Mouse (Mus musculus): ENCODE data around the gene Kpna4.

GRCm38 (mm10) chr3:69130973-69131372 is 4.1 kb upstream of the Kpna4 start:
- TF ChIP-seq CTCF (conservative IDR thresholded peaks at IDR 0.05; ENCODE audit: low read length) = no peak
- TF ChIP-seq POU5F1 (IDR thresholded peaks at IDR 0.05; ENCODE audit: borderline replicate concordance, low read length) = no peak

Measured in E14TG2a.4 (cell line).